ENCODE assay signal across 32 mouse cellular contexts in genomic region chr3:84422340-84422739, GRCm38 (mm10). TPM values are rescaled to one million over a fixed set of nuclear protein-coding genes. Genes with fewer than 3 reads are reported as not detected.
A peak's percentile ranks its signal among the peaks of the same experiment; 100 is the strongest.
DNase-seq lines count a peak whose midpoint lies in the region; ATAC-seq and TF ChIP-seq lines count a peak whose summit lies in the region.
"Had no signal": no experiment of that assay in that cellular context is flagged by ENCODE, and none has a peak within 500 bp of the region (broad histone marks: within the 10 kb centered on the region; RNA-seq: fewer than 3 reads in every experiment).

No protein-coding gene starts in this region.

- 54% methylated on average over 5 of the region's 5 CpGs for WGBS in limb, embryonic 13.5 days
- 85% methylated on average over 5 of the region's 5 CpGs for WGBS in limb, embryonic 10.5 days
- 51% methylated on average over 5 of the region's 5 CpGs for WGBS in limb, embryonic 14.5 days
- WGBS in forebrain, embryonic 16.5 days, result 71% methylated on average over 5 of the region's 5 CpGs
- WGBS in intestine, postnatal 0 days, result 67% methylated on average over 5 of the region's 5 CpGs

- no peak for TF ChIP-seq POLR2A in limb, embryonic 14.5 days (IDR thresholded peaks at IDR 0.05; ENCODE audit: borderline replicate concordance, extremely low read depth, insufficient read depth, insufficient read length)

- no peak overlapping the region for H3K9ac ChIP-seq in limb, embryonic 13.5 days
- H3K9ac ChIP-seq in limb, embryonic 14.5 days (ENCODE audit: low read depth, low read length, severe bottlenecking), result no peak overlapping the region
- no peak overlapping the region for H3K9ac ChIP-seq in forebrain, embryonic 16.5 days (replicated peaks; ENCODE audit: low read depth, low read length)
- no peak overlapping the region for H3K9ac ChIP-seq in intestine, postnatal 0 days (ENCODE audit: low read depth, low read length)
- H3K9ac ChIP-seq: forebrain, embryonic 13.5 days; hindbrain, embryonic 13.5 days; liver, embryonic 15.5 days; lung, embryonic 15.5 days; midbrain, embryonic 12.5 days; neural tube, embryonic 12.5 days had no signal

- no peak overlapping the region for H3K4me2 ChIP-seq in limb, embryonic 13.5 days (replicated peaks)
- no peak overlapping the region for H3K4me2 ChIP-seq in limb, embryonic 14.5 days (replicated peaks; ENCODE audit: low read depth, low read length, severe bottlenecking)
- H3K4me2 ChIP-seq in forebrain, embryonic 16.5 days (ENCODE audit: low read length), result no peak overlapping the region
- H3K4me2 ChIP-seq in intestine, postnatal 0 days (replicated peaks; ENCODE audit: low read depth), result no peak overlapping the region
- H3K4me2 ChIP-seq: forebrain, embryonic 13.5 days; heart, embryonic 11.5 days; hindbrain, embryonic 13.5 days; liver, embryonic 15.5 days; lung, embryonic 15.5 days; midbrain, embryonic 12.5 days; neural tube, embryonic 12.5 days had no signal

- peak; percentile 40 to 70 for DNase-seq in frontal cortex, postnatal 36 days (ENCODE audit: low spot score in 2 of 2)
- no peak for DNase-seq in frontal cortex, postnatal 25 days (ENCODE audit: low spot score in 2 of 2)
- DNase-seq in limb, embryonic 10.5 days (ENCODE audit: low spot score), result no peak
- peak; percentile 34 for DNase-seq in limb, embryonic 14.5 days (ENCODE audit: low spot score)
- DNase-seq: adrenal gland, postnatal 10 days; cerebellum, adult 11 months; cerebellum, adult 9-10 months; cerebellum, postnatal 36 days; gastrocnemius, postnatal 25 days; heart, adult 18-20 months; heart, postnatal 4 days; kidney, adult 9 months; kidney, postnatal 10 days; layer of hippocampus, adult 9-11 months; lung, postnatal 36 days; thymus, adult 2 months; thymus, postnatal 36 days had no signal

- peak; percentile 59; the same call in 1 of the 2 replicates for ATAC-seq in limb, embryonic 13.5 days (ENCODE audit: low FRiP score, low read depth)
- no peak; the same call in 1 of the 2 replicates for ATAC-seq in limb, embryonic 14.5 days (ENCODE audit: low FRiP score, low read depth)
- no peak for ATAC-seq in forebrain, embryonic 16.5 days
- no peak for ATAC-seq in intestine, postnatal 0 days
- ATAC-seq: forebrain, embryonic 13.5 days; intestine, embryonic 16.5 days; Patski had no signal

- no peaks in the 10 kb centered on the region for H3K9me3 ChIP-seq in limb, embryonic 13.5 days
- no peaks in the 10 kb centered on the region for H3K9me3 ChIP-seq in limb, embryonic 10.5 days (replicated peaks)
- no peaks in the 10 kb centered on the region for H3K9me3 ChIP-seq in limb, embryonic 14.5 days (ENCODE audit: control insufficient read depth, low read length)
- no peaks in the 10 kb centered on the region for H3K9me3 ChIP-seq in forebrain, embryonic 16.5 days (ENCODE audit: control insufficient read depth, low read length)
- H3K9me3 ChIP-seq in intestine, postnatal 0 days (ENCODE audit: control insufficient read depth), result no peaks in the 10 kb centered on the region
- H3K9me3 ChIP-seq: forebrain, embryonic 13.5 days; hindbrain, embryonic 13.5 days; liver, embryonic 15.5 days; lung, embryonic 15.5 days; midbrain, embryonic 12.5 days; neural tube, embryonic 12.5 days had no signal

- H3K4me1 ChIP-seq in limb, embryonic 13.5 days, result peaks cover 20% of the 10 kb centered on the region
- peaks cover 6% of the 10 kb centered on the region; the same call in 1 of the 2 replicates for H3K4me1 ChIP-seq in limb, embryonic 10.5 days
- 0 out of 2 replicates have a peak, but pooled peaks cover 5% of the 10 kb centered on the region for H3K4me1 ChIP-seq in limb, embryonic 14.5 days (ENCODE audit: control insufficient read depth, insufficient read depth, low read length)
- no peaks in the 10 kb centered on the region; the same call in 1 of the 2 replicates for H3K4me1 ChIP-seq in forebrain, embryonic 16.5 days (replicated peaks; ENCODE audit: control insufficient read depth, insufficient read depth, low read length)
- H3K4me1 ChIP-seq in intestine, postnatal 0 days (replicated peaks; ENCODE audit: control insufficient read depth, insufficient read depth, low read length), result no peaks in the 10 kb centered on the region
- H3K4me1 ChIP-seq: hindbrain, embryonic 13.5 days; liver, embryonic 15.5 days; lung, embryonic 15.5 days had no signal

- H3K4me3 ChIP-seq in limb, embryonic 13.5 days, result no peak overlapping the region
- H3K4me3 ChIP-seq in limb, embryonic 10.5 days, result no peak overlapping the region
- H3K4me3 ChIP-seq in limb, embryonic 14.5 days (replicated peaks; ENCODE audit: low read length), result no peak overlapping the region
- no peak overlapping the region for H3K4me3 ChIP-seq in forebrain, embryonic 16.5 days (replicated peaks; ENCODE audit: low read length)
- no peak overlapping the region for H3K4me3 ChIP-seq in intestine, postnatal 0 days (ENCODE audit: low read depth, low read length)
- H3K4me3 ChIP-seq: forebrain, embryonic 13.5 days; hindbrain, embryonic 13.5 days; liver, embryonic 15.5 days; lung, embryonic 15.5 days; megakaryocyte, embryonic 14.5 days; midbrain, embryonic 12.5 days; myocyte; neural tube, embryonic 12.5 days had no signal

- TF ChIP-seq CTCF in intestine, postnatal 0 days (IDR thresholded peaks at IDR 0.05; ENCODE audit: low read depth), result no peak

- H3K27ac ChIP-seq in limb, embryonic 13.5 days, result no peak overlapping the region
- H3K27ac ChIP-seq in limb, embryonic 10.5 days, result no peak overlapping the region
- H3K27ac ChIP-seq in limb, embryonic 14.5 days (replicated peaks; ENCODE audit: low read depth, low read length), result no peak overlapping the region
- H3K27ac ChIP-seq in forebrain, embryonic 16.5 days (ENCODE audit: low read length), result no peak overlapping the region
- no peak overlapping the region for H3K27ac ChIP-seq in intestine, postnatal 0 days (ENCODE audit: low read depth, low read length)
- H3K27ac ChIP-seq: forebrain, embryonic 13.5 days; hindbrain, embryonic 13.5 days; liver, embryonic 15.5 days; lung, embryonic 15.5 days; midbrain, embryonic 12.5 days; neural tube, embryonic 12.5 days; stomach, postnatal 0 days had no signal

- no peaks in the 10 kb centered on the region for H3K36me3 ChIP-seq in limb, embryonic 13.5 days
- H3K36me3 ChIP-seq in limb, embryonic 10.5 days, result no peaks in the 10 kb centered on the region
- H3K36me3 ChIP-seq in limb, embryonic 14.5 days (ENCODE audit: control insufficient read depth, insufficient read depth, low read length), result no peaks in the 10 kb centered on the region
- no peaks in the 10 kb centered on the region for H3K36me3 ChIP-seq in forebrain, embryonic 16.5 days (ENCODE audit: control insufficient read depth, insufficient read depth)
- H3K36me3 ChIP-seq in intestine, postnatal 0 days (ENCODE audit: control insufficient read depth, insufficient read depth), result no peaks in the 10 kb centered on the region
- H3K36me3 ChIP-seq: hindbrain, embryonic 13.5 days; liver, embryonic 15.5 days; lung, embryonic 15.5 days; midbrain, embryonic 12.5 days; neural tube, embryonic 12.5 days had no signal

- H3K27me3 ChIP-seq in limb, embryonic 13.5 days, result no peaks in the 10 kb centered on the region
- H3K27me3 ChIP-seq in limb, embryonic 10.5 days (ENCODE audit: low read depth, poor library complexity, severe bottlenecking), result no peaks in the 10 kb centered on the region
- H3K27me3 ChIP-seq in limb, embryonic 14.5 days (ENCODE audit: control insufficient read depth, insufficient read depth, low read length), result no peaks in the 10 kb centered on the region
- no peaks in the 10 kb centered on the region for H3K27me3 ChIP-seq in forebrain, embryonic 16.5 days (replicated peaks; ENCODE audit: control insufficient read depth, insufficient read depth, low read length)
- H3K27me3 ChIP-seq in intestine, postnatal 0 days (replicated peaks; ENCODE audit: control insufficient read depth, insufficient read depth, low read length), result no peaks in the 10 kb centered on the region
- H3K27me3 ChIP-seq: forebrain, embryonic 13.5 days; hindbrain, embryonic 13.5 days; lung, embryonic 15.5 days; midbrain, embryonic 12.5 days; neural tube, embryonic 12.5 days; Patski had no signal

RNA-seq across cellular contexts. Expression of gene Fhdc1, which starts 57.9 kb away (rescaled TPM):
- polyA plus RNA-seq in limb, embryonic 13.5 days (2015; fragmentation: Nextera tagmentation; extraction: Ambion mirVana), result 4.4 and 6.2 TPM in 2 replicates
- polyA plus RNA-seq in limb, embryonic 10.5 days (2016; fragmentation: Nextera tagmentation; extraction: Ambion mirVana), result 1.2 and 2.2 TPM in 2 replicates
- polyA plus RNA-seq in limb, embryonic 14.5 days (2012; rRNA removed), result 2.7 and 2.9 TPM in 2 replicates
- polyA plus RNA-seq in limb, embryonic 14.5 days (2014; fragmentation: Nextera tagmentation; extraction: Ambion mirVana), result 6.0 and 7.5 TPM in 2 replicates
- polyA plus RNA-seq in forebrain, embryonic 16.5 days (2015; fragmentation: Nextera tagmentation; extraction: Ambion mirVana), result 1.8 and 3.2 TPM in 2 replicates
- 9.8 and 10.8 TPM in 2 replicates for polyA plus RNA-seq in intestine, postnatal 0 days (2015; fragmentation: Nextera tagmentation; extraction: Ambion mirVana)

Comparison
In these comparisons a context has a peak if more than half of its experiments do, and no peak if none do; other contexts are left out.
1. DNase-seq: peak in frontal cortex, postnatal 36 days (2 of 2) and limb, embryonic 14.5 days (single experiment); none in frontal cortex, postnatal 25 days (0 of 2) and limb, embryonic 10.5 days (single experiment).